Mouse (Mus musculus) heart, postnatal 25 days (tissue): ENCODE data around the gene Cela3a. TPM values are rescaled to one million over a fixed set of nuclear protein-coding genes. Genes with fewer than 3 reads are reported as not detected.

Experiments
- DNase-seq: peaks from one replicate; pipeline ENCODE4 v3.0.0; 2022; ENCODE audit warnings: low spot score
- intact Hi-C: fragments of 180-260 bp; cut with DNase I; formaldehyde crosslinking; loops from one replicate; pipeline ENCODE4 v1.15.1; 2025
- total RNA-seq, 2 experiments: library from RNA; stranded (reverse); gene quantifications; 2 replicates each; pipeline ENCODE4 v1.2.3; 2021

Gene Cela3a
- total RNA-seq, 2 experiments from 2014 or later: not detected

DNA sequence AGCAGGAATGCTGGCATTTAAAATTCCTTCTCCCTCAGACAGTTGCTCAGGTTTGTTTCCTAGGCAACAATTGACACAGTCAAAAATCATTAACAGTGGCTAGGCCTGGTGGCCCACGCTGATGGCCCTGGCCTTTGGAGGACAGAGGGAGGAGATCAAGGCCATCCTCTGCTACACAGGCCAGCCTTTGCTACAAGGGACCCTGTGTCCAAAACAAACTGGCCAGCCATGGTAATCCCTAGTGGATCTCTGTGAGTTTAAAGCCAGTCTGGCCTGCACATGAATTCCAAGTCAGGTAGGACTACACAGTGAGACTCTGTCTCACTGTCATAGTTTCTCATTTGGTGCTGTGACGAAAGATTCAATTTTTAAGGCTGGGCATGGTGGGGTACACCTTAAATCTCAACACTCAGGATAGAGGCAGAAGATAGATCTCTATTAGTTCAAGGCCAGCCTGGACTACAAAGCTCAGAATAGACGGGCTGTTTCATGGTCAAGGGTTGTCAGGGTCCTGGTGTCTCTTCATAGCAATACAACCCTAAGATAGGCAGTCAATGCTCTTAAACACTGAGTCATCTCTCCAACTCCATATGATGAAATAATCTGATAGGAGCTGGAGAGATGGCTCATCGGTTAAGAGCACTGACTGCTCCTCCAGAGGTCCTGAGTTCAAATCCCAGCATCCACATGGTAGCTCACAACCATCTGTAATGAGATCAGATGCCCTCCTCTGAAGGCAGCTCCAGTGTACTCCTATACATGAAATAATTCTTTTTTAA, 31.9 kb downstream of the Cela3a start:
- intact Hi-C loops: no loop called here
- DNase-seq: no peak

- intact Hi-C loops: no loop called here
- no peak for DNase-seq
Measured at GRCm38 (mm10) chr4:137376778-137377177, 32.8 kb downstream of the Cela3a start.

GRCm38 (mm10) chr4:137375314-137376278, 34.0 kb downstream of the Cela3a start:
- intact Hi-C loops: no loop called here
- DNase-seq: no peak

DNA sequence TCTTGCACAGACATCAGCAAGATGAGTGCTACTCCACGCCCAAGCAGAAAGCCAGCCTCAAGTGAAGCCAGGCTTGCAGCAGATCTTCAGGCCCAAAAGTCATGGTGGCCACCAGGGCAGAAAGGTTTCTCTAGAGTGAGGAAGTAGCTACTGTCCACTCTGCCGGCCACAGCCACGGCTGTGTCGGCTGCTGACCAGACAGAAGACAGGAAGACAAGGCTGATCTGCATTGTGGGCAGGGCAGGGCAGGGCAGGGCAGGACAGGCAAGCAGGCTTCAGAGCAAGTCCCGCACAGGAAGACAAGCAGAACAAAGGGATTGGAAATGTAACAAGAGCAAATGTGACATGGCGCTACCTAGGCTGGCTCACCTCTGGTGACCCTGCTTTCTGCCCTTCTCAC, 35.9 kb downstream of the Cela3a start:
- intact Hi-C loops: no loop called here
- DNase-seq: no peak

GRCm38 (mm10) chr4:137371596-137372523, 37.7 kb downstream of the Cela3a start:
- DNase-seq: no peak
- intact Hi-C loops: no loop called here

DNA sequence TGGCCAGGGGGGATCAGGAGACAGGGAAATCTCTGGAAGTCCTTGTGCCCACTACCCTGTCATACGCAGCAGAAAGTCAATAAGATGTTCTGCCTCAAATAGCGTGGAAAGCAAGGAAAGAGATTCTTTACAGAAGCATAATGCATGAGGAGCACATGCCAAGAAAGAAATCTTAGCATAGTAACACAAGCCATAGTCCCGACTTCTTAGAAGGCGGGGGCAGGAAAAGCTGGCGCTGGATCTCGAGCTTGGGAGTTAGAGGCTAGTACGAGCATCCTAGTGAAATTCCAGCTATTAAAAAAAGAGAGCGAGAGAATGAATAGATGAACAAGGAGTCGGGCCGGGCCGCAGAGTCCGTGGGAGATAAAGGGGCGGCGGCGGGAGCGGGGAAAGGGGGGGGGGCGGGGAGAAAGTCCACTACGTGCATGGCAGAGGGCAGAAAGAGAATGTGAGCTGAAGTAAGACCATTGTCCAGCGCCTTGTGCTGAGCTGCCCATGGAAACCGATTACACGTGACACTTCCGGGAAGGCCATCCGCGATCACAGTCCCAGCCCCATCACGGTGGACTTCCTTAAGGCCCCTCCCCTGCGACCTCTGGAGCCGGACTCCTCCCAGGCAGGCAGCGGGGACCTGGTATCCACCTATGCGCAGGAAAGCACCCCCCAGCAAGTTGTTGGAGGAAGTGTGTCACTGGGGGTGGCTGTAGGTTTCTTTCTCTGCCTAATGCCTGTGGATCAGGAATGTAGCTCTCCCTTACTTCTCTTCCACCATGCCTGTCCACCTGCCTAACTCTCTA, 39.4 kb downstream of the Cela3a start:
- intact Hi-C loops: loop anchor here (5.0 kb wide), 1 partner anchor 43 kb away; no protein-coding TSS in a partner anchor
- peak; percentile 49 for DNase-seq

DNA sequence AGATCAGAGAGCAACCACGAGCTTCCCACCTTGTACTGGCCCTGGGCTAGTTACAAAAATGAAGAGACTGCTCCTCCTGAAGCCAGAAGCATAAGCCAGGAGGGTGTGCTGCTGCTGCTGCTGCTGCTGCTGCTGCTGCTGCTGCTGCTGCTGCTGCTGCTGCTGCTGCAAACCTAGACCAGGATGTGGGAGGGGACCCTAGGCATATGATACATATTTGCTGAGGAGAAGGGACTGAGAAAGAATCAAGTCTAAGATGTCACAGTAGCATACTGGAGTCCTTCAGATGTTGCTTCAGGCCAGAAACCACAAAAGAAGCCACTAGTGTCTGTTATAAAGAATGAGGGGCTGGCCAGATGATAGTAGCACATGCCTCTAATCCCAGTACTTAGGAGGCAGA, 41.4 kb downstream of the Cela3a start:
- intact Hi-C loops: loop anchor here (5.0 kb wide), 1 partner anchor 41 kb away; no protein-coding TSS in a partner anchor
- DNase-seq: no peak

GRCm38 (mm10) chr4:137367275-137368088, 42.1 kb downstream of the Cela3a start:
- DNase-seq: peak; percentile 41

GRCm38 (mm10) chr4:137366097-137366496, 43.5 kb downstream of the Cela3a start:
- intact Hi-C loops: loop anchor here (5.0 kb wide), 1 partner anchor 39 kb away; no protein-coding TSS in a partner anchor
- no peak for DNase-seq

More at GRCm38 (mm10) chr4:137367275-137368088, 42.1 kb downstream of the Cela3a start:
- intact Hi-C loops: loop anchor here (5.0 kb wide), 1 partner anchor 40 kb away; no protein-coding TSS in a partner anchor

- intact Hi-C loops: loop anchor here (5.0 kb wide), 1 partner anchor 38 kb away; no protein-coding TSS in a partner anchor
- DNase-seq: no peak
Measured at GRCm38 (mm10) chr4:137365356-137366062, 44.1 kb downstream of the Cela3a start.

DNA sequence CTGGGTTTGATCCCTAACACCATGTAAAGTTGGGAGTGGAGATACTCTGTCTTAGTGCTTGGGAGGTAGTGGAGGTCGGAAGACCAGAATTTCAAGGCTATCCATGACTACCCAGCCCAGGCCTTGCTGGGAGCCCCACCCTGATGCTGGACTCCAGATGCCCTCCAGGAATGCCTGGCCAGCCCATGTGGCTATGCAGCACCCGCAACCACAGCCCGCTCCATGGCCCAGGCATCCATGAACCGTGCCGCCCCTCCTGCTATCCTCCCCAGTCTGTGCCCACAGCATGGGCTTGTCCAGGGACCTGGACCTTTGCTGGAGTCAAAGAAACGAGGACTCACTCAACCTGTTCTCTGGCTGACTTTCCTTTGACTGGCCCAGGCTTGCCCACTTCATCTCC, 44.8 kb downstream of the Cela3a start:
- DNase-seq: no peak
- intact Hi-C loops: loop anchor here (5.0 kb wide), 1 partner anchor 38 kb away; no protein-coding TSS in a partner anchor

DNA sequence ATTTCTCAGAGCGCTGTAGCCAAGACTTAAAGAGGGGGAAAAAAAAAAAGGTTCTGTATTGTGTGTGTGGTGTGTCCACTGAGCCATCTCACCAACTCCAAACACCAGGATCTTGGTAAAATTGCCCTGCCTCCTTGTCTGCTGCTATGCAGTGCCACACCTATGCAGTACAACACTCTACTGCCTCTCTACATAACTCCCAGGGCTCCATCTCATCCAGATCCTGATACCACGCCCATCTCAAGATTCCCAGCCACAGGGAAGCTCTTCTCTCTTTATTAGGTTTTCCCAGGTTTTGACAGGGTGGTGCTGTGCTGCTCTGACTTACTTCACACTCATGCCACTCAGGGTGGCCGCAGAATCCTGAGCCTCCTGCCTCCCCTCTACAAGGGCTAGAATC, 48.6 kb downstream of the Cela3a start:
- intact Hi-C loops: no loop called here
- no peak for DNase-seq

- no peak for DNase-seq
- intact Hi-C loops: loop anchor here (5.0 kb wide), 1 partner anchor 46 kb away; no protein-coding TSS in a partner anchor
Measured at GRCm38 (mm10) chr4:137358291-137359002, 51.1 kb downstream of the Cela3a start.

GRCm38 (mm10) chr4:137357517-137358254, 51.9 kb downstream of the Cela3a start, which contains the start of gene Cdc42:
Gene Cdc42 (minus strand): TSS chr4:137357720.
- peak; percentile 99 for DNase-seq
- intact Hi-C loops: loop anchor here (5.0 kb wide), 1 partner anchor 45 kb away; no protein-coding TSS in a partner anchor

DNA sequence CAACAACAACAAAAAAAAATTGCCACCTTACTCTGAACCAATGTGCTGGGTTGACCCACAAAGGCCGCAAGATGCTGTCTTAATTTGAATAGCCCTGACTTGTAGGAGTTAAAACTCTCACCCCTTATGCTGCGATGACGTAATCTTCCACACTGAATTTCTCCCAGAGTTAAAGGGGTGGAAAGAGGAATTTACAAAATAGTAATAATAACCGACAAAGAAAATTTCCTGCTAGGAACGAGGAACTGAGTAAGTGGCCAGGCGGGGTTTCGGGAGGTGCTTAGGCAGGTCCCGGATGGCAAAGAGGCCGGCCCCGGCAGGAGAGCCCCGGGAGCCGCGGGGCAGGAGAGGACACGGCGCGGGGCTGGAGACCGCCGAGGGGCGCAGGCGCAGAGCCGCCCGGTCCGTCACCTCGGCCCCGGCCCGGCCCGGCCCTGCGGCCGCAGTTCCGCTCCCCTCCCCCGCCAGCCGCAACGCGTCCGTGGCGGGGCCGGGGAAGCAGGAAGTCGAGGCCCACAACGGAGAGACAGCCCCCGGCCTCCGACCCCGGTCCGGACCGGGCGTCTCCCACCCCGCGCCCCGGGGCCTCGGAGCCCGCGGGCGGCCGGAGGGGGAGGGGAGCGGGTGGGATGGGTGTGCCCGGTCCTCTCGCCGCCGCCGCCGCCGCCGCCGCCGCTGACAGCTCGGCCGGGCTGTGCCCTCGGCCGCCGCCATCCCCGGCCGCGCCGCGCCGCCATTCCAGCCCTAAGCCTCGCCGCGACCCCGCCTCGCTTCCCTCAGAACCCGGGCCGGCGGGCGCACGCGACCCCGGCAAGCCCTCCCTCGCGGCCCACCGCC, 52.7 kb downstream of the Cela3a start:
- intact Hi-C loops: loop anchor here (5.0 kb wide), 1 partner anchor 45 kb away; no protein-coding TSS in a partner anchor
- peak; percentile 60 for DNase-seq
